Mouse (Mus musculus) cerebellum, postnatal 25 days (tissue): ENCODE results near the gene Egfem1.

Source experiments
- DNase-seq, 2 experiments: peaks; one replicate each; pipeline ENCODE4 v3.0.0; 2021; ENCODE audit warnings: mixed read lengths in 2 of 2

The Egfem1 gene

DNA sequence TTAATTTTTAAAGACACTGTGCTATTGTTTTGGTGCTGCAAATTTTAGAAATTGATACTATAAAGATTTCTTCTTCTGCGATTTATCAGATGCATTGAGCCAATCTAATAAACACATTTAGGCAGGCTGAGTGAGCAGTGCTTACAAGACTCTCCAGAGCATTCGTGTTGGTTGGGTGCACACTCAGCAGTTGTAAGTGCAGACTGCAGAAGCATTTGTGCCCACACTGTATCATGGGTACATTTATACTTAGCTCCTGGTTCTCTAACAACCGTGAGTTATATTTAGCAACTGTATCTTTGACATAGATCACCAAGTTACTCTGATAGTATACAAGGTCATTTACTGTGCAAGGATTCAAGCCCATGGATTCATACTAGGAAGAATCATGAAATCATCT lies 264.0 kb downstream of the Egfem1 start:
- DNase-seq: no peak

DNA sequence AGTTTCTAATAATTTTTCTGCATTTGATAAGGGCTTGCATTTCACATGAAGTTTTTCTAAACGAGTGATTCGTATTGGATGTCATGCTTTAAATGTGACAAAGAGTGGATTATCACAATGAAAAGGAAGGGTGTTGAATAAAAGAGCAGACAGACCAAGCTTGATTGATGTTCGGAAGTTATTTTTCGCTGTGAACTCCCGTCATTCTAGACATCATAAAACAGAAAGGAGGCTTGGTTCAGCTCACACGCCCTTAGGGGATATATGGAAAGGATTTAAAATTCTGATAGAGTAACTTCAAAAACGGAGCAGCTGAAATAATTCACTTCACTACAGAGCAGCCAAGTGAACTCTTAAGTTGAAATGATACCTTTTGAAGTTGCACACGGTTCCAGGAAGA lies 285.1 kb downstream of the Egfem1 start:
- no peak for DNase-seq

DNA sequence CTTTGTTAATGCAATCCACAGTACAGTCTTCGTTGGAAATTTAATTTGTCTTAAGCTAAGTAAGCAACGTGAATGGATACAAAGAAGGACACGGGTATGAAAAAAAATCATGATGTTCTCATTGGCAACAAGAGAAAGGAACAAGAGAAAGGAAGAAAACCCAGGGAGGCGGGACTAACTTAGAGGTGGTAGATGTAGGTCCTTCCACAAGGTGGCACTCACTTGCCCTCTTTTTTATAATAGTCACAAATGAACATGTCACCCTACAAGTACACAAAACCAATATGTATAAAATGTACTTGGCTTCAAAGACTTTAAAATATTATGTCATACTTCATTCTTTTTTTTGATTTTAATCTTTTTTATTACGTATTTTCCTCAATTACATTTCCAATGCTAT lies 288.7 kb downstream of the Egfem1 start:
- no peak for DNase-seq

DNA sequence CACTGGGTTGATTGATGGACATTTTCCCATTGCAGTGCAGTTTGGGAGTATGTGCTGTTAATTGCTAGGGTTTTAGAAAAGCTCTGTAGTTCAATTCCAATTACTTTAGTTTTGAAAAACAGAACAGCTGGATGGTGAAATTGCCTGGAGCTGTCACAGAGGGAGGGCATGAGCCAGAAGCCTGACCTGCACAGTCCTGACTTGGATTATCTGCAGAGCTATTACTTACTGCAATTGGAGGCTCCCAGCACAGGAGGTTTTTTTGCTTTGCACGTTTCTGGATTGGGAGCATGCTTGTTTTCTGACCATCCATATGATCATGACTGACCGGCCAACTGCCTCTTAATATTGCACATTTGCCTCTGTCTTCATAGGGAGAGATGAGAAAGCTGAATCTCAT lies 299.4 kb downstream of the Egfem1 start:
- no peak for DNase-seq

DNA sequence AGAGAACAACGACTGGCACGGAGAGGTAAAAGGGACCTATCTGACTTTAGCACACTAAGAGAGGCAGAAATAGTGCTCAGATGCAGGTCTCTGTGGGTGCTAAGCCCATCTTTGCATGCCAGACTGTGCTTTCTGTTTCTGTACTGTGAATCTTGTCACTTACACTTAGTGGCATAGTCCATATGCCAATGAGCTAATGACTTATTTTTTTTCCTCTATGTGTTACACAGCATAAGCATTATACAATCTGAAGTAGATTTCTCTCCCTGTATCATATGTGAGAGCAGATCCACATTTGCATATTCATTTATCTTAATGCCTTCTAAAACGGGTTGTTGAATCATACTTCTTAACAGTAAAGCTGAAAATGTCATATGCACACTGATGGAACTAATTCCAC lies 317.2 kb downstream of the Egfem1 start:
- DNase-seq: no peak

DNA sequence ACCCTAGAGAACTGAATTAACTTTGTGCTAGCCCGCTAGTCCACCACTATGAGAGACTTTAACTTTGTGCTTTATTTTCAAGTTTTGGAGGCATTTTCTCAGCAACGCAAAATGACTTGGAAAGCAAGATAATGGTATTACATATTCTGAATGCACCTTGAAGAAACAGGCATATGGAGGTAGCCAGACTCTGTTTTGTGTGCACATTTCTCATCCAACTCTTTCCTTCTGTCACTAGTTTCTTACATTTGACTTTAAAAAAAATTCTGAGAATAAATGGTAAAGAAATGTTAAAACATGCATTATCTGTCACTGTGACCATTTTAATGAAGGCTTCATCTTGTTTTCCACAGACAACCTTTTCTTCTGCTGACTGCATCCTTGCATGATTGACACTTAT lies 339.8 kb downstream of the Egfem1 start:
- no peak for DNase-seq

DNA sequence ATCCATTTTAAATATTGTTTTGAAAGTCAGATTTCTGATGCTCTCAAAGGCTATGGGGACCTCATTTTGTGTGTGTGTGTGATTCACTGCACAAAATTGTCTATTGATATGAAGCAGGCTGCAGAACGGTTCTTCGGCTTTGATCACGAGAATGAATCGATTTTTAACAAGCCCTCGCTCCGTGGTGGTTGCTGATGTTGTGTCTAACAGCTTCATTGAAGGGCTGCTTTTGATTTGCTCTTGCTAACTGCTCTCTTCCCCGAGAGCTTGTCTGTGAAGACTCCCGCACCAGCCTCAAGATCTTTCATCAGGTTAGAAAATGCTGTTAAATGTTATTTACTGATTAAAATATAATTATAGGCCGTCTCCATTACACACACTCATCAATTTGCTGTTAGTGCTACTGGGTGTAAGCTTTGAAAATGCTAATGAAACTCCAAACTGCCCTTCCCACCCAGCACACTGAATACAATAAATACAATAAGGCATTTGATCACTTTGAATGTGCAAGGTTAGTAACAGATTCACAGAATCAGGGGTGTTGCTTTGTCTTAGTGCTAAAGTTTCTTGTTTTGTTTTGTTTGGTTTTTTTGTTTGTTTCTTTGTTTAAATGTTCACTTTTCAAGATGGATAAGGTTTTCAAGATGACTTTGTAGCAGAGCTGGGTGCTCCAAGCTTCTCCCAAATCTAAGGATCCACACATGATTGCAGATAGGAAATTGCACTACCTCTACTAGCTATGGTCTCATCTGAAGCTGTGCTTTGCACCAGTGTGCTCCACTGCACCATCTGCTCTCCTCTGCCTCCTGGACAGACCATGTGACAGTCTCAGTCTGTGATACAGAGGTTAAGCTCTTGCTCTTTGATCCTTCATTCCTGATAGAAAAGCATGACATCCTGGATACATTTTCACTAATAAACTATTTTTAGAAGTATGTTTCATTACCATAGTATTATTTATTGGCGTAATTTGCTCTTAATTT lies 350.6 kb downstream of the Egfem1 start:
- DNase-seq: no peak

DNA sequence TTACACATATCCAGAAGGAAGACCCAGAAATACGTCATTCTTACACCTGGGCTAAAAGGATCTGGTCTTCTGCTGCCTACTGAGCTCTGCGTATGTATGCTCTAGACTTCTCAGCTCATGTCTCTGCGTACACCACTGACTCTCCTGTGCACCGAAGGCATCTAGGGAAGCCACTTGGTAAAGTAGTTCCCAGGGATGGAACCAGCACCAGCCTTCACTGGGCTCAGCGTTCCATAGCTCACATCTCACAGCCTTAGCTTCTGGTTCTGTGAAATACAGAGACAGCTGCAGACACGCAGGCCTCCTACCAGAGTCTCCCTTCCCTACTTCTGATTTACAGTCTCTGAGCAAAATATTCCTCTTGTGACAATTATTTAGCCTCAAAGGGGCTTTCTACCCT lies 361.2 kb downstream of the Egfem1 start:
- DNase-seq: no peak

DNA sequence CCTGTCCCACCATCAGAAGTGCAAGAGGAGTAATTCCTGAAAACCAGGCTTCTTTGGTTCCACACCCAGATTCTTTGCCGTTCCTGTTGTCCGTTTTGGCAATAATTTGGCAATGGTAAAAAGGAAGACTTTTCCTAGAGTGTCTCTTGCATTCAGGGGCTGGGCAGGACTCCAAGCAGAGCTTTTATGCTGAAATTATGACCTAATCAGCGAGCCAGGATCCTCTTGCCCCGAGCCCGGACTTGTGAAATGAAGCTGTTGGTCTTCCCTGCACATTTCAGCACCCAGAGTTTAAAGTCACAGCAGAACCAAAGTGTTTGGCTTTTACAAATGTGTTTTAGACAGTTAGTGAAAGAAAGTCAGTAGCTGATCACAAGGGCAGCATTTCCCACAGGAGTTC lies 362.8 kb downstream of the Egfem1 start:
- peak in 1 of 2 experiments; percentile 20 for DNase-seq

DNA sequence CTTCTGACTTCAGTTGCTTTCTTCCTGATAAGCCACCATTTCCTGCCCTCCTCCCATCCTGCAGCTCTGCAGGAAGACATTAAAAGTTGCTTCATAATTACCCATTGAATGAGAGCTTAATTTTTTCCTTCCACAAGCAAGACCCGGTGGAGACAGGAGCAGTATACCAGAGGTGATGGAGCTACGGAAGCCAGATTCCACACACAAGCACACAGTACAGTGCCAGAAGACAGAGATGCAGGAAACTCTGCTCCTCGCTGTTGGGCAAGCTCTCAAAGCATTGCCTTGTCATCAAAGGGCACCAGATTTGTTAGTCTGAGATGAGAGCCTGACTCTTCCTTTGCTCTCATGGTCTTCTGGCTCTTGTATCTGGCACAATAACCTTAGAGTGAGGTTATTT lies 364.3 kb downstream of the Egfem1 start:
- no peak for DNase-seq

DNA sequence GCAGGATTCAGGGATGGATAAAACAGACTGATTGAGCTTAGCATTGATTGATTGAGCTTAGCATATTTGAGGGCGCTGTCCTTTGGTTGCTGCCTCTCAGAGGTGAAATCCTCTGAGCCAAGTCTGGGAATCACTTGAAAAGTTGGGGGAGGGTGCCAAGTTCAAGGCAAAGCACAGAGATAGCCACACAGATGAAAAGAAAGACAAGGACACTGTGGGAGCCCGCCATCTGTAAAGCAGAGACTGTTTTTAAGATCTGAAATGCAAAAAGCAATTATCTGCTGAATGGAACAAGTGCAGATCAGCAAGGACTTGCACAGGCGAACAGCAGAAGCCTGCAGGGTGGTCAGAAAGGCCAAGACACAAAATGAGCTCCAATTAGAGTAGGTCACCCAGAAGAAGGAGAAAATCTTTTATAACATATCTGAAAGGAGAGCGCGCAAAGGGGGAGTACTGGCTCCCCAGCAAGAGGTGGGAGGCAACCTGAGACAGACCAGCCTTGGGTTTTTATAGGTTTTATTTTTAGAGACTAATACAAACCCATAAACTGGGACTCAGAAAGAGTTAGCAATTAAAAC lies 367.1 kb downstream of the Egfem1 start:
- DNase-seq: no peak

DNA sequence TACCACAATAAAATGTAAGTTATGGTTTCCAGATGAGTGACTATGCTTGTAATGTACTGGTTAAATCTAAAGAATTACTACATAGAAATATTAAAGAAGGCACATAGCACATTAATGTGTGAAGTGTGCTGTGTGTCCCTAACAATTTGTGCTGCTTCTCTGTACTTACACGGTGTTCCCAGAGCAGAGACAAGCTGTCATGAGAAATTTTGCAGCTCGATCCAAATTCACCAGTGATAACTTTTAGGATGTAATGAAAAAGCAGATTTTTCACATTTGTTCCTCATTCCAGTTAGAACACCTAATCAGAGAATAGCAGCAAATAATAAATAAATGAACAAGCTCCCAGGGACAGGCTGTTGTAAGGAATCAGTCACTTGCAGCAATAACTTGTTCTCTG lies 416.4 kb downstream of the Egfem1 start:
- no peak for DNase-seq

DNA sequence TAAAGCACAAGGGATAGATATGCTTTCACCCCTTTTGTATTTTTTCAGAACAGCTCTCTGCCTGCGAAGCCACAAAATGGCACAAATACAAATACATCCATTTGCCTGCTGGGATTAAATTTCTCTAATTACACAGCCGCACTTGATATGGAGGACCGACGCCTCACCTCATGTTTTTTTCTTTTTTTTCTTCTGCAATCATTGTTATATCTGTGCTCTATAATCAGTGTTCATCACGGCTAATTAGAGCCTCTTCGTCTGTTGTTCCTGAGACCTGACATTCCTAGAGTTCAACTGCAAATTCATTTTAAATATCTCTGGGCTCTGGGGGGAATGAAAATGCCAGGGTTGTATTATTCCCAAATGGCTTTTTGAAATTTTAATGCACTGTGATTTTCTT lies 417.4 kb downstream of the Egfem1 start:
- no peak for DNase-seq

DNA sequence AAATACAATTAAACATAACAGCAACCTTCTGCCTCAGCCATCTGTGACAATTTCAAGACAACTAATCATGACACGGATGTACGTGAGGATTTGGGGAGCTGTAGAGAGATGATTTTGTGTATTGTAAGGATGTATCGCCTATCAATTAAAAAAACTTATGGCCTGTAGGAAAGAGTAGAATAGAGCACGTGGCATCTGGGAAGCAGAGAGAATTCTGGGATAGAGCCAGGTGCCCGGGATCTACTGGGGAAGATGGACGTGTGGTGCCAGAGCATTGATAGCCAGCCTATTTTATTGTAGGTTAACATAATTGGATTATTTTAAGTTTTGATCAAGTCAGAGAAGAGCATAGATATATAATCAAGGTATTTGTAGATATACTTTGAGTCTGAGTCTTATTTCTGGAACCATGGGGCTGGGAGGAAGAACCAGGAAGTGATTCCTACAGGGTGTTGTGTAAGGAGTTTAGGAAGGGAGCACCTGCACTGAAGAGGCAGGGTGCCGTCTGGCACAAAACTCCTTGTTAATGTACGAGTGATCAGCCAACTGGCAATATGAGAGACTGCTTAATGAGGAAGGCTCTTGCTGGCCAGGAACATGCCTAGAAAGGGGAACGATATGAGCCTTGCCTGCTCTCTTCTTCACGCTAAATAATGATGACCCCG lies 443.6 kb downstream of the Egfem1 start:
- DNase-seq: peak in 1 of 2 experiments; percentile 4

DNA sequence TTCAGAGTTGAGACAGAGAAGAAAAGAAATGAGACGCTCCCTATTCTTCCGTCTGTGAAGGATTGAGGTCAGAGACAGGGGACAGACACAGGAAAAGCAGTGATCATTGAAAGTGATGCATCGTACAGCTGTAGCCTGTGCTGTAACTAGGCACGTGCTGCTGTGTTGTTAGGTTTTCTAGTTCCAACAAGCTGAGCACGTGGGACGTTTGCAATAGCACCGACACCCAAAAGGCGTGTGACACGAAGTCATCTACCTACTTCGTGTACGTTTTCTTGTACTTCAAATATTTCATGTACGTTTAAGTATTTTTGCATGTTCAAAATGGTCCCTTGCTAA lies 444.1 kb downstream of the Egfem1 start:
- DNase-seq: no peak

DNA sequence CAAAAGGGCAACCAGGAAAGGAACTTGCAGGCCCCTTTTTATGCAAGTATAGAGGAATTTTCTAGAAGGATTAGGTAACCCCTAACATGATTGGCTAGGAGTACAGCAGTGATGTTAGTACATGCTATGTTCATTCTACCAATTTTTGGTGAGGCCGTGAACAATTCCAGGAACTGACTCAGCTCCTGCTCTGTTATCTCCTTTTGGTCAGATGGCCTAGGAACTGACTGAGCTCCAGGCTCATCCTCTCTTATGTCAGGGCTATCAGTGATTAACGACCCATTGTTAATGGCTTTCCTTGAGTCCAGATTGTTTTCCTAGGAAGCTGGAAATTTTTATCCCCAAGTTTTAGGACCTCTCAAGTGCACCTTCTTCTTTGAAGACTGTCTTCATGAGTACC lies 457.4 kb downstream of the Egfem1 start:
- DNase-seq: no peak

DNA sequence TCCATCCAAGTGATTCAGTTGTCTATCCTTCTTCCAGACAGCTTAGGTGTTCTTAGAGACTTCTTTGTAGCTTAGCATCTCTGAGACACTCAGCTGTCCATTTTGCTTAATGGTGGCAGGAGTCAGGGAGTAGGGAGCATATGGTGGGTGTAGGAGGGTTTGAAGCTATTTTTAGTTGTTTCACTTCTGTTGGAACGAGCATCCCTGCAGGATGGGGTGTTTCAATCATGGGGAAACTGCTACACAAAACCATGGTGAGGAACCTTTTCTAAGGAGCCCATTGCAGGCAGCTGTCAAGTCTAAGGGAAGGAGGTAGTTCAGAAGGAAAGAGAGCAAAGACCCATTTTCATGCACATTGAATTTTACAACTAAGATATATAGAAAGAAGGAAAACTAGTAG lies 458.1 kb downstream of the Egfem1 start:
- DNase-seq: no peak

DNA sequence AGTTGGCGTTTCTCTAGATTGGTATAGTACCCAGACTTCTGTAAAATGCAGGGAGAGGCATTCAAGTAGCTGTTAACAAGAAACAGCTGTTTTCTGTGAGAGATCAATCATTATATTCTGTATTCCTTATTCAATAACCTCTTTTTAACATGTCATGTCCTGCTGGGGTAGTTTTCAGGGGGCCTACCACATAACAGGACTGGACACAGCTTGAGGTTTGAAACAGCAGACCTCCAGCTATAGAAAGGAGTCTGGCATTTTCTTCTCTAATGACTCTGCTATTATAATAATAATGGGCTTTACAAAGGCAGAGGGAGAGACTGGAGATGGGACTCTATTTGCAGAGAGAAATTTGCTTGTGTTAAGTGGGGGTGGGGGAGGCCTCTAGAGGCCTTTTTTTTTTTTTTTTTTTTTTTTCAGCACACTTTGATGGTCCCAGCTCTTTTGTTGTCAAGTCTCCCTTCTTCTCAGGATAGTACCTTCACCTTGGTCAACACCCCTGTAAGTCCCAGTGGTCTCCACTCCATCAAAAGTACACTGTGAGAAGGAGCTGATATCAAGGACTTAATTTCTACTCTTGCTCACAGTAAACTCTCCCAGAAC lies 459.8 kb downstream of the Egfem1 start:
- no peak for DNase-seq

DNA sequence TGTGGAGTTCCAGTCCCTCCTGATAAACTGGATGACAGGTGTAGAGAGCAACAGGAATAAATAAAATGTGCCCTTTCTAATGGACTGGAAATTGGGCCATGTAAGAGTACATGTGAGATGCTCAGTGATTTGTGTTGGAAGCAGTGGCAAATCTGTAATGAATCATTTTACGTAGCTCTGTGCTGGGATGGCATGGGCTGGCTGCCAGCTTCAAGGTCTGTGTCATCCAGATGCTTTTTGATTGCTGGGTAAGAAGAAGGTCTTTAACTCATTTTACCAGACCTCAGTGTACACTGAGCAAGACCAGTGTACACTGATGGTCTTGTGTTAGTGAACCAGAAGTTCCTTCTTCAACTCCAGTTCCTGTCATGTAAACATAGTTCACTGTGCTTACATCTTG lies 462.2 kb downstream of the Egfem1 start:
- DNase-seq: no peak

DNA sequence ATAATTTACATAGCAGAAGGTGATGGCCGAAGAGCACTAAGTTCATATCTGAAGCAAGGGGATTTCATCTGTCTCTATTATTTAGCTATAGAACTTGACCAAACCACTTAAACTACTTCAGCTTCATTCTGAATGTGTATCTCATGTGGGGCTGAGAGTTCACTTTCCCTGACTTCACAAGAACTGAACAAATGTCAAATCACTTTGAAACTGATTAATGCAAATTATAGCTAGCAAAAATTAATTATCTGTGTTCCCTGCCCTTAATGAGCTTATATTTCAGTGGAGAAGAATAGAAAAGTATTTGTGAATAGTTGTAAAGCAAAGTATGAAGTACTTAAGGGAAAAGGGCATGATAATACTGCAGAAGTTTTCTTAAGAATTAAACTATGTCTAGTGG lies 481.3 kb downstream of the Egfem1 start:
- DNase-seq: no peak

DNA sequence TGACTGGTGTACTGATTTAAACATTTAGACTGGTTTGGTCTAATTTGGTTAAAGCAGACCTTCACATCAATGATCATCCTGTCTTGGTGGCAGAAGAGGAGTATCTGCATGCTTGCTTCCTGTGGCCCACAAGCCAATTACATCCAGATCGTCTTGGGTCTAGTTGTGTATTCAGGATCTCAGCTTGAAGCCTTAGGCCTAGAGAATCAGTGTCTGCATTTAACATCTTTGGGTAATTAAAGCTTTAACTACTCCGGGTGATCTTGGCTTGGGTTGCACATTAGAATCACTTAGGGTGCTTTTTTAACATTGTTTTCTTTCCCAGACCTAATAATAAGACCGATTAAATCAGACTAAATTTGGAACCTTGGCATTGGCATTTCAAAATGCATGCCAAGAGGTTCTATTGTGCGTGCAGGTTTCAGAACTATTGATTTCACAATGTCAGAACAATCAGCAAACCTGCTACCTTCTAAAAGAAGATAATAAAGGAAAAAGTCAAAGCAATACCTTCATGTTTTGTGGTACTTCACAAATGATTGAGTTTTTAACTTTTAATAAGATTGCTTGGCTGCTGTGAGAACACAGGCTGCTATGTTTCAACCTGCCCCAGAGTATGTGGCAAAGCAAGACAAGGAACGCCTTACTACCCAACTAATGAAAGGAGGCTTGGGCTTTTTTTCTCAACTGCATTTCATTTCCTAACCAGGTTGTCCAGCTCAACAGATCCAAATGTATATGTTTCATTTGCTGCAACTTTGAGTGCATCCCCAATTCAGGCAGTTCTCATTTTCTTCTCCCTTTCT lies 496.4 kb downstream of the Egfem1 start:
- DNase-seq: no peak

DNA sequence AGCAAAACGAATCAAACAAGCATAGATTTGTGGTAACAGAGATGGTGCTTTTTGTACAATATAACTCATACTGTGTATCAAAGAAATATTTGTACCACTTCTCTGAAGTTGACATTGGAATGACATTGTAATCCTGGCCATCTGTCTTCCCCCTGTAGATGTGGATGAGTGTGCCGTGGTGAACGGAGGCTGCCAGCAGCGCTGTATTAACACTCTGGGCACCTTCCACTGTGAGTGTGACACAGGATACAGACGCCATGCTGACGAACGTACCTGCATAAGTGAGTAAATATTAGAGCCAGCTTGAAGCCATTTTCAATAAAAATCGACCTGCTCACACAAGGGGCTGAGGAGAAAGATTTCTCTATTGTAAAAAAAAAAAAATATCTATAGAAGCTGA lies 500.9 kb downstream of the Egfem1 start:
- peak; percentile 8 to 25 for DNase-seq

DNA sequence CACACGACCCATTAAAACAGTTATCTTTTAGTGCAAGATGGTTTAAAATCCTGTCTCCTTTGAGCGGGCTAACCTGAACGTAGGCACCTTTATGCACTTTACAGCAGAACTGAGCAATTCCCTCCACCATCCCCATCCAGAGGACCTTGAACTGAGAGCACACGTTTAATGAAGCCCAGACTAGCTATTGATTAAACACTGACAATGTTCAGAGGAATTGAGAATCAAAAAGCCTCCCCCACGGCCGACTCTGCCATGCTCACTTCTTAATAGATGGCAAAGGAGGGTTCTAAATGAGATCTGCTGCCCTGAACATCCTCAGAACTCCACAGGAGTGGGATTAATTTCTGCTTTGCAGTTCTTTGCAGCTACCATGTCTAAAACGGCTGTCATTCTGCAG lies 520.3 kb downstream of the Egfem1 start:
- DNase-seq: no peak
